Mouse (Mus musculus): Measurements from ENCODE around the gene Fnbp4. TPM values are rescaled to one million over a fixed set of nuclear protein-coding genes. Genes with fewer than 3 reads are reported as not detected.
A peak's percentile ranks its signal among the peaks of the same experiment; 100 is the strongest.
"Not testable (repeated sequence)": the region's sequence is repeated elsewhere in the genome, so short reads cannot be mapped to it uniquely, and the experiment has no call there.

The Fnbp4 gene
- polyA plus RNA-seq, 1 experiment from 2014 or later = 106 TPM

DNA sequence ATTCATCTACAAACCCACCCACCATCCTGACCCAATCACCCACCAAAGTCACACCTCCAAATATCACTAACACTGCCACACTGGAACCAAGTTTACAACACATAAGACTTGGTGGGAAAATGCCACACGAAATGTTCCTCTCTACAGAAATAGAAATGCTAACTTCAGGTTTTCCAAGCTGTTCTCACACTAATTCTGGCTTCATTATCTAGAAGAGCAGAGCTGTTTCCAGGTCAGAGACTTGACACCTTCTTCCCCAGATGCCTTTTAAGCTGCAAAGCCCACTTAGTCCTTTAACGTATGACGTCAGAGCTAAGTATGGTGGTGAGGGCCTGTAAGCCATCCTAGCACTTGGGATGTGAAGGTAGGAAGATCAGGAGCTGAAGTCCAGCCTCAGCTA, 73.5 kb downstream of the Fnbp4 start:
- ATAC-seq (ENCODE audit: insufficient read depth) (no peak), DNase-seq (no peak)
- H3K4me1 ChIP-seq (ENCODE audit: insufficient read depth) = no peaks in the 10 kb centered on the region

GRCm38 (mm10) chr2:90820894-90821293, 75.7 kb downstream of the Fnbp4 start:
- WGBS = 75% methylated on average over 3 of the region's 3 CpGs
- no peak overlapping the region for H3K4me3 ChIP-seq (ENCODE audit: low read depth, low read length)
- no peak overlapping the region for H3K9ac ChIP-seq
- no peaks in the 10 kb centered on the region for H3K27me3 ChIP-seq (ENCODE audit: insufficient read depth, low read length)
- no peaks in the 10 kb centered on the region for H3K9me3 ChIP-seq (ENCODE audit: low read depth, low read length)
- H3K27ac ChIP-seq (ENCODE audit: low read depth) = no peak overlapping the region
- H3K4me1 ChIP-seq (ENCODE audit: insufficient read depth) = no peaks in the 10 kb centered on the region
- TF ChIP-seq CTCF (IDR thresholded peaks at IDR 0.05; ENCODE audit: low read depth) = no peak
- no peak overlapping the region for H3K4me2 ChIP-seq
- DNase-seq (no peak), ATAC-seq (ENCODE audit: insufficient read depth) (no peak)
- no peaks in the 10 kb centered on the region for H3K36me3 ChIP-seq (ENCODE audit: insufficient read depth)

More for the DNA sequence above, 73.5 kb downstream of the Fnbp4 start:
- Histone ChIP-seq H3K27ac (ENCODE audit: low read depth) (no peak overlapping the region), H3K4me3 (ENCODE audit: low read depth, low read length) (no peak overlapping the region), H3K9me3 (ENCODE audit: low read depth, low read length) (no peaks in the 10 kb centered on the region), H3K27me3 (ENCODE audit: insufficient read depth, low read length) (no peaks in the 10 kb centered on the region), H3K4me2 (no peak overlapping the region), H3K9ac (no peak overlapping the region), H3K36me3 (ENCODE audit: insufficient read depth) (no peaks in the 10 kb centered on the region)
- 92% methylated on average over 3 of the region's 3 CpGs for WGBS
- TF ChIP-seq CTCF (IDR thresholded peaks at IDR 0.05; ENCODE audit: low read depth) = no peak

GRCm38 (mm10) chr2:90822978-90823377, 77.8 kb downstream of the Fnbp4 start:
- no peak overlapping the region for H3K4me2 ChIP-seq
- TF ChIP-seq CTCF (IDR thresholded peaks at IDR 0.05; ENCODE audit: low read depth) = no peak
- H3K27ac ChIP-seq (ENCODE audit: low read depth) = no peak overlapping the region
- no peaks in the 10 kb centered on the region for H3K36me3 ChIP-seq (ENCODE audit: insufficient read depth)
- no peaks in the 10 kb centered on the region for H3K9me3 ChIP-seq (ENCODE audit: low read depth, low read length)
- H3K4me3 ChIP-seq (ENCODE audit: low read depth, low read length) = no peak overlapping the region
- no peaks in the 10 kb centered on the region for H3K27me3 ChIP-seq (ENCODE audit: insufficient read depth, low read length)
- DNase-seq (no peak), ATAC-seq (ENCODE audit: insufficient read depth) (no peak)
- H3K4me1 ChIP-seq (ENCODE audit: insufficient read depth) = no peaks in the 10 kb centered on the region
- WGBS = 85% methylated on average over 2 of the region's 2 CpGs
- H3K9ac ChIP-seq = no peak overlapping the region

DNA sequence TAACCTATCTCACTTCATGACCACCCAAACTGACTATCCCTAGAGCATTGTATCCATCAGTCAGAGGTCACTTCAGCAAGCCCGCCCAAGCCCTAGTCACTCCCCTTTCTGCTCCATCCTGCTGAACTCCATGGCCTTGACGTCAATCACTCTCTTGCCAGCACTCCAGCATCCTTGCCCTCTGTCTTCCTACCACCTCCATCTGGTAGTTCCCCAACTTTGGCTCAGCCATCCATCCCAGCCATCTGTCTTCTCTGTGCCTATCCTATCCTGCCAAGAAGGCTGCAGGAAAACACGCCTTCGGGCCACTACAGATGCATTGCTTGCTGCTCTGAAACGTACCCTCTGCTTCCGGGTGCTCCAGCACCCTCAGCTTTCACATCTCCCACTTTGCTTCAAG, 78.6 kb downstream of the Fnbp4 start:
- no peak for DNase-seq
- no peak for TF ChIP-seq CTCF (IDR thresholded peaks at IDR 0.05; ENCODE audit: low read depth)
- Histone ChIP-seq H3K4me2 (no peak overlapping the region), H3K27me3 (ENCODE audit: insufficient read depth, low read length) (no peaks in the 10 kb centered on the region), H3K4me3 (ENCODE audit: low read depth, low read length) (no peak overlapping the region), H3K36me3 (ENCODE audit: insufficient read depth) (no peaks in the 10 kb centered on the region), H3K9ac (no peak overlapping the region), H3K27ac (ENCODE audit: low read depth) (no peak overlapping the region), H3K4me1 (ENCODE audit: insufficient read depth) (no peaks in the 10 kb centered on the region), H3K9me3 (ENCODE audit: low read depth, low read length) (no peaks in the 10 kb centered on the region)
- 83% methylated on average over 6 of the region's 6 CpGs for WGBS
- ATAC-seq (ENCODE audit: insufficient read depth) = no peak

- not testable (repeated sequence) for ATAC-seq (ENCODE audit: insufficient read depth); H3K27me3 ChIP-seq (ENCODE audit: insufficient read depth, low read length); H3K9ac ChIP-seq; H3K4me2 ChIP-seq; H3K4me3 ChIP-seq (ENCODE audit: low read depth, low read length); H3K4me1 ChIP-seq (ENCODE audit: insufficient read depth); H3K27ac ChIP-seq (ENCODE audit: low read depth); H3K36me3 ChIP-seq (ENCODE audit: insufficient read depth); H3K9me3 ChIP-seq (ENCODE audit: low read depth, low read length); DNase-seq
- WGBS = 64% methylated on average over 10 of the region's 10 CpGs
Observed at GRCm38 (mm10) chr2:90824528-90824927, 79.4 kb downstream of the Fnbp4 start.

DNA sequence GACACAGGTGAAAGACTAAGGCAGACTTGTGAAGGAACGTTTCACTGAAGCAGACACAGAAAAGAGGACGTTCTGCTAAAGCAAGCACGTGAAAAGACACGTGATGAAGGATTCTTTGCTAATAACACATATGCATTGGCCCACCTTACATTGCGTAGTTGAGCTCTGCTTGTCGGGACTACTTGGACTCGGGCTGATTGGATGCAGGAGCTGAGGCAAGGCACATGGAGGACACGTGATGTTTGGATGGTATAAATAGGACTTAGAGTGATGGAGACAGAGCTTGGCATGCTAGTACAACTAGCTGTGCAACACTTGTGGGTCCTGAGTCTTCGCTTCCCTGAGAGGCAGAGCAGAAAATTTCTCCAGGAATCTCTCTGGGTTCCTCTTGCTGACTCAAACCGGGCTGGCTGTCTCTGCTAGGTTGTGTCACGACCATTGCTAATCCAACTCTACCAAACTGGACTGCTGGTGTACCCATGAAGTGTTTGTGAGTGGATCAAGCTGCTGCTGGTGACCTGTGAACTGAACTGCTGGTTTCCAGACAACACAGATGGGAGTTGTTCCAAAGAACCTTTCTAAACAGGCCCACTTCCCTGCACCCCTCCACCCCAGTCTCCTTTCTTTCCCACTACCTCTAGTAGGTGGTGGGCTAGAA, 80.5 kb downstream of the Fnbp4 start:
- peak; percentile 31; the same call in 1 of the 2 replicates for ATAC-seq (ENCODE audit: insufficient read depth)
- TF ChIP-seq CTCF (IDR thresholded peaks at IDR 0.05; ENCODE audit: low read depth) = no peak
- Histone ChIP-seq H3K4me1 (ENCODE audit: insufficient read depth) (no peaks in the 10 kb centered on the region), H3K9me3 (ENCODE audit: low read depth, low read length) (no peaks in the 10 kb centered on the region), H3K4me2 (no peak overlapping the region), H3K27me3 (ENCODE audit: insufficient read depth, low read length) (no peaks in the 10 kb centered on the region), H3K4me3 (ENCODE audit: low read depth, low read length) (no peak overlapping the region), H3K36me3 (ENCODE audit: insufficient read depth) (no peaks in the 10 kb centered on the region), H3K9ac (no peak overlapping the region), H3K27ac (ENCODE audit: low read depth) (no peak overlapping the region)
- 57% methylated on average over 11 of the region's 11 CpGs for WGBS
- DNase-seq = peak; percentile 31

DNA sequence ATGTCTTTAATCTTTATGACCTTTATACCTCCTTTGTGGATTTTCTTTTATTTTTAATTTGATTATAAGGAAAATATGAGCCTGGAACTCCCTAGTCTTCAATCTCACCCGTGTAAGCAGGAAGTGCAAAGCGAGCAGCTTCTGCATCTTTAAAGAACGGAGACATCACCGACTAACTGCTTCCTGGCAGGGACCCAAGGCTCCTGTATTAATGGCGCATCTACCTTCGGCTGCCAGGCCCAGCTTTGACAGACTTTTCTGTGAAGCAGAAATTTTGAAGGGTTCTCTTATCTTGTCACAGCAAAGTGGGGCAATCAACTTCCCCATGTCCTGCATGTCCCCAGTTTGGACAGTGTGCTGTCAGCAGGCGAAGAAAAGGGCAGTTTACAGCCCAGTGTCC, 83.6 kb downstream of the Fnbp4 start:
- Histone ChIP-seq H3K27ac (ENCODE audit: low read depth) (no peak overlapping the region), H3K4me3 (ENCODE audit: low read depth, low read length) (no peak overlapping the region), H3K9me3 (ENCODE audit: low read depth, low read length) (no peaks in the 10 kb centered on the region), H3K36me3 (ENCODE audit: insufficient read depth) (no peaks in the 10 kb centered on the region), H3K27me3 (ENCODE audit: insufficient read depth, low read length) (no peaks in the 10 kb centered on the region), H3K4me2 (no peak overlapping the region), H3K9ac (no peak overlapping the region), H3K4me1 (ENCODE audit: insufficient read depth) (no peaks in the 10 kb centered on the region)
- no peak for DNase-seq
- 50% methylated on average over 7 of the region's 7 CpGs for WGBS
- no peak for TF ChIP-seq CTCF (IDR thresholded peaks at IDR 0.05; ENCODE audit: low read depth)
- ATAC-seq (ENCODE audit: insufficient read depth) = no peak

Other genes starting within 250 kb of the Fnbp4 start
- gene Ptprj, start 164.7 kb upstream of the Fnbp4 start, polyA plus RNA-seq (2014; fragmentation: Nextera tagmentation; extraction: Ambion mirVana) = 4.9 and 5.4 TPM in 2 replicates
- 59.6 and 63.9 TPM in 2 replicates for gene Nup160, start 68.2 kb upstream of the Fnbp4 start, polyA plus RNA-seq (2014; fragmentation: Nextera tagmentation; extraction: Ambion mirVana)
- gene Agbl2, start 37.4 kb downstream of the Fnbp4 start, polyA plus RNA-seq (2014; fragmentation: Nextera tagmentation; extraction: Ambion mirVana) = 0.96 and 1.2 TPM in 2 replicates
- gene Mtch2, start 101.8 kb downstream of the Fnbp4 start, polyA plus RNA-seq (2014; fragmentation: Nextera tagmentation; extraction: Ambion mirVana) = 228 and 241 TPM in 2 replicates
- 3.1 and 3.6 TPM in 2 replicates for gene C1qtnf4, start 140.5 kb downstream of the Fnbp4 start, polyA plus RNA-seq (2014; fragmentation: Nextera tagmentation; extraction: Ambion mirVana)
- gene Kbtbd4, start 159.4 kb downstream of the Fnbp4 start, polyA plus RNA-seq (2014; fragmentation: Nextera tagmentation; extraction: Ambion mirVana) = 28.7 and 32.5 TPM in 2 replicates
- gene Ndufs3, start 159.5 kb downstream of the Fnbp4 start, polyA plus RNA-seq (2014; fragmentation: Nextera tagmentation; extraction: Ambion mirVana) = 186 and 198 TPM in 2 replicates
- 65.0 and 68.0 TPM in 2 replicates for gene Celf1, start 195.0 kb downstream of the Fnbp4 start, polyA plus RNA-seq (2014; fragmentation: Nextera tagmentation; extraction: Ambion mirVana)

All from lung, embryonic 14.5 days (tissue).